Mouse (Mus musculus) spleen, postnatal 36 days (tissue): ENCODE data around the gene Dip2b.
"Not testable (repeated sequence)": the region's sequence is repeated elsewhere in the genome, so short reads cannot be mapped to it uniquely, and the experiment has no call there.

Experiments
- DNase-seq, 2 experiments: peaks; one replicate each; pipeline ENCODE4 v3.0.0; 2022; ENCODE audit warnings: low spot score in 2 of 2, mixed read lengths in 1 of 2

Gene Dip2b

GRCm38 (mm10) chr15:100257305-100257704 lies 218.8 kb downstream of the Dip2b start:
- DNase-seq: no peak

GRCm38 (mm10) chr15:100258646-100259425 lies 220.4 kb downstream of the Dip2b start:
- no peak for DNase-seq

GRCm38 (mm10) chr15:100260351-100260750 lies 221.9 kb downstream of the Dip2b start:
- not testable (repeated sequence) for DNase-seq

GRCm38 (mm10) chr15:100263246-100263905 lies 224.9 kb downstream of the Dip2b start:
- peak in 1 of 2 experiments; percentile 5 for DNase-seq

GRCm38 (mm10) chr15:100265586-100266325 lies 227.3 kb downstream of the Dip2b start:
- DNase-seq: no peak

- DNase-seq: no peak
Observed at GRCm38 (mm10) chr15:100268916-100269315, 230.5 kb downstream of the Dip2b start.
